Mouse (Mus musculus) 3T3-L1 (cell line): Measurements from ENCODE around the gene Pvr.

Source experiments
- DNase-seq: peaks from one replicate; pipeline ENCODE4 v3.0.0-alpha.2; 2015; ENCODE audit warnings: low read depth, low spot score

Gene Pvr

DNA sequence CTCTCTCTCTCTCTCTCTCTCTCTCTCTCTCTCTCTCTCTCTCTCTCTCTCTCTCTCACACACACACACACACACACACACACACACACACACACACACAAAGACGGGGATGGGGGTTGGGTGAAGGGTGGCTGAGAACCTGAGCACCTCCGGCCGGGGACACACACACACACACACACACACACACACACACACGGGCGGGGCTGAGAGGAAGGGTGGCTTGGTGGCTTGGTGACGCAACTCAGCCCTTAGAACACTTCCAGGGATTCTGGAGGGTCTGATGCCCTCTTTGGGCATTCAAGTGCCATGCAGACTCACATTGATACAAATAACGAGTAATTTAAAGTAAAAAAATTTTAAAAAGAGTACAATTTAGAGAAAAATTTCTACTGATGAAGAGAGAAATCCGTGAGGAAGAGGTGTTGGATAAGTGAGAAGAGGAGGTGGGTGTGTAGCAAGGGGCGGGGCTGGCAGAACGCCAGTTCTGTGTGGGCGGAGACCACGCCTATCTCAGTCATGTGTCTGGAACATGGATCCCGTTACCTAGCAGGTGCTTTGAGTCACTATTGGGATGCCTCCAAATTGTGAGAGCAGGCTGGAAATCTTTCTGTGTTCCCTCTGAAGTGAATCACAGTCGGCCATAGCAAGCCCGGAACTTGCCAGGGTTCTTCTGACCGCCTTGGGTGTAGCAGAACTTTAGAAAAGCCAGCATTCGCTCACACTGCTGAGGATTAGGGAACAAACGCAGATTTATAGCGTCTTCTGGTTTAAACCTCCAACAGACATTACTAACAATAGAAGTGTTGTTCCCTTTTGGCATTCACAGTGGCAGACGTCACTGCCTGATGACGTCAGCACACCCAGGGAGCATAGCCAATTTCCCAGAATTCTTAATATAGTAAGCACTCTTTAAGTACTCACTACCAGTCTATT is 12.2 kb upstream of the Pvr start:
- DNase-seq = peak; percentile 76

DNA sequence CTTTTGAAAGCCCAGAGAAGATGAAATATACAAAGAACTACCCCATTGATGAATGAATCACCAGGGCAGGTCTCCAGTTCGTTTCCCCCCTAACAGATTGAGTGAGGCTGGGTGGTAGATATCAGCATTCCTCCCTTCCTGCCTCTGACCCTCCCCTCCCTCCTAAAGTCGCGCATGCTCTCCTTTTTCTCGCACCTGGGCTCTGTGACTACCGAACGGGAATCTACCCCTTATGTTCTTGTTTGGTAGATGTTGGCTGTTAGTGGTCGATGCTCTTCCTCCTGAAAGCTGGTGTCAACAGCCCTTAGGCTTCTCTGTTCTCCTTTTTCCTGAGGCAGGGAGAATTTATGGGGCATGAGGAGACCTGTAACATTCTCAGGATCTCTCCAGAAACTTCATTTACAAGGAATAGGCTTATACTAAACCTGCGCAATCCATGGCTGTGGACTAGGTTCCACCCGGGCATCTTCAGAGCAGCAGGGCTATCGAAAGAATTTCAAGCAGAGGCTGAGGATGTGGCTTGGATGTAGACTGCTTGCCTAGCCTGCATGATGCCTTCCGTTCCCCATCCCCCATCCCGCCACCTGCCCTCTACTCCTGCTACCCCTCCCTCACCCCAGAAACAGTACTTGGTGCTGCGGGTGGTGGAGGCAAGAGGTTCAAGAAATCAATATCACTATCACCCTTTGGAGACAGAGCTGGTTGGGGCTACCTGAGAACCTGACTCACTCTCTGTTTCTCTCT is 11.3 kb upstream of the Pvr start:
- DNase-seq = no peak

DNA sequence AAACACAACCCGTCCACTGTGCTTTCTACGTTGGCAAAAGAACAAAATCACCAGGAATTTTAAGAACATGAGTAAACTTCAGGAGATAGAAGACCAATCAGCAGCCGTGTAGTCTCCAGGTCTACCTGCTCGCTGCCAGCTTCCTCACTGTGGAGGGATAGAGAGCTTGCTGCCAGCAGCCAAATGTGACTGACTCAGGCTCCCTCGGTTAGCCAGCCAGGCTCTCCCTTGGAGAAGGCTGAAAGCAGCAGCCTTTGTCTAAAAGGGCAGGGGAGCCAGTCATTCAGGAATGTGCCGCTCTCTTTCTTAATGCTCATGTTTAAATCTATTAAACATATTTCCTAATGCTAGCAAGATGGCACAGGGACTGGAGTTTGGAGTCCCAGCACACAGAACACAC is 9.5 kb upstream of the Pvr start:
- peak; percentile 54 for DNase-seq

GRCm38 (mm10) chr7:19928486-19928885 is 7.5 kb upstream of the Pvr start:
- DNase-seq = no peak

GRCm38 (mm10) chr7:19926849-19927480 is 6.0 kb upstream of the Pvr start:
- DNase-seq = peak; percentile 37

DNA sequence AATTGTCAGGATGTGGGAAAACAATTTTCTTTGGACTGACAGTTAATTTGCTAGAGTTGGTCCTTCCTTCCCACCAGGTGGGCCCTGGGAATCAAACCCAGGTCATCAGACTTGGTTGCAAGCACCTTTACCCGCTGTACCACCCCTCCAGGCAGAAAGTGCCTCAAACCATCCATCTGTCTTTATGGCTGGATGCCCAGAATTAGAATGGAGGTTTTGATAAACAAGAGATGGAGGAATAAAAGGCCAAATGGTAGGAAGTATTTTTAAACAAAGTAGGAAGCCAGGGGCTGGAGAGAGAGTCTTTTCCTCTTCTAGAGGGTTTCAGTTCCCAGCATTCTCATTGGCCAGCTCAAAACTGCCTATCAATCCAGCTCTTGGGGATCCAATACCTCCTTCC is 4.4 kb upstream of the Pvr start:
- DNase-seq = no peak

DNA sequence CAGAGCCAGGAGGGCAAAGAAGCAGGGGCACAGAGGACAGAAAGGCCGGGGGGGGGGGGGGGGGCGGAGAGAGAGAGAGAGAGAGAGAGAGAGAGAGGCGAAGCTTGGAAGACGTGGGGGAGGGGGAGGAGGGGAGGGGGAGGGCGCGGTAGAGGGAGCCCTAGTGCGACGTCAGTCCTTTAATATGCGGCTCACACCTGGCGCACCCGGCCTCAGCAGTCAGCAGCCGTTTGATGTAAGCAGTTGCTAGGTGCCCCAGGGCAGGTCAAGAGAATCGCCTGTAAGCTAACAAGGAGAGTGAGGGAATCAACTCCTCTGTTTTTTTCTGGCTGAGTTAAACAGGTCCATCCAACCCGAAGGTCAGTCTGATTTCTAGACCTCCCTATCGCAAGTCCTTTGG is 2.8 kb upstream of the Pvr start:
- no peak for DNase-seq

DNA sequence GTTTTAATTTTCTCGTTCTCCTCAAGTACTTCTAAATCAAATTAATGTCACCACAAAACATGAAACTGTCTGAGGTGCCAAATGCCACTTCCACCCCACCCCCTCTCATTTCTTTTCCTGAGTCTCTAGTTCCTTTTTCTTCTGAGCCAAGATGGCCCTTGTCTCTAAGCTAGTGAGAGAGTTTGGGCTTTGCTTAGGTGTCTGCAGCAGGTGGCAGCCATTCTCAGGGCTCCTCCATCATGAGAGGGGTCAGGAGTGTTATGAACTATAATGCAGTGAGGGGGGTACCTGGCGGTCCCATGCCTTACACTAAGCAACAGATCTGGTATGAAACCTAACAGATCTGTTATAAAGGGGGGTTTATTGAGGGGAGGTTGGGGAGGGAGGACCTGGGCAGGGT is 2.4 kb upstream of the Pvr start:
- DNase-seq = no peak

GRCm38 (mm10) chr7:19920166-19920505 is 824 bp downstream of the Pvr start:
- no peak for DNase-seq

DNA sequence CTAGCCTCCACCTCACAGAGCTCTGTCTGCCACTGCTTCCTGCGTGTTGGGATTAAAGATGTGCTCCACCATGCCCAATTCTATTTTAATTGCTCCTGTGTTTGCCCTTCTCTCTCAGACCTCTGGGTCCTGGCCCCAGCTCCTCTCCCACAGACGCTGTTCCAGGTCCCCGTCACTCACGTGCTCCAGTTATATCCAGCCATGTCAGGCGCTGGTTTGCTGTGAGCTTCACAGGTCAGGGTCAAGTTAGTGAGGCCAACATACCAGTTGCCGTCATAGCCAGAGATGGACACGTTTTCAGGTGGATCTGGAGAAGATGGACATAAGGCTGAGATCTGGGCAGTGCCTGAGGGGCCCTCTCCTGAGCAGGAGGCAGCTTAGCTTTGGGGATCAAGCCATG is 6.4 kb downstream of the Pvr start:
- no peak for DNase-seq

DNA sequence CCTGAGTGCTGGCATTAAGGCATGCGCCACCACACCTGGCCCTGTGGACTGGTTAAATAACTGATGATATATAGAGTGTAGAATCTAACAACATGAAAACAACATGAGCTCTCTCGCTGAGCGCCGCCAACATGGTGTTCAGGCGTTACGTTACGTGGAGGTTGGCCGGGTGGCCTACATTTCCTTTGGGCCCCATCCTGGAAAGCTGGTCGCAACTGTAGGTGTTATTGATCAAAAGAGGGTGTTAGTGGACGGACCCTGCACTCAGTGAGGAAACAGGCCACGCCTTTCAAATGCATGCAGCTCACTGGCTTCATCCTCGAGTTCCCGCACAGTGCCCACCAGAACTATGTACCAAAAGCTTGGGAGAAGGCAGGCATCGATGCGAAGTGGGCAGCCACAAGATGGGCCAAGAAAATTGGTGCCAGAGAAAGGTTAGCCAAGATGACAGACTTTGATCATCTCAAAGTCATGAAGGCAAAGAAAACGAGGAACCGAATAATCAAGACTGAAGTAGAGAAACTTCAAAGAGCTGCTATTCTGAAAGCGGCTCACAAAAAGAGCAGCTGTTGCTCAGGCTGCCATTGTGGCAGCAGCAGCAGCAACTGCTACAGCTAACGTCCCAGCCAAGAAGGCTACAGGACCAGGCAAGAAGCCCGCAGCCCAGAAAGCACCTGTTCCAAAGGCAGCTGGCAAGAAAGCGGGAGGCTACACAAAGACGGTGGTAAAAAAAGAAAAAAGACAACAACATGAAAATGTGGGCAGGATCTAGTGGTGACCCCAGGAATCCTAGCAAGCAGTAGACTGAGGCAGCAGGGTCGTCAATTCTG is 9.1 kb downstream of the Pvr start:
- no peak for DNase-seq

DNA sequence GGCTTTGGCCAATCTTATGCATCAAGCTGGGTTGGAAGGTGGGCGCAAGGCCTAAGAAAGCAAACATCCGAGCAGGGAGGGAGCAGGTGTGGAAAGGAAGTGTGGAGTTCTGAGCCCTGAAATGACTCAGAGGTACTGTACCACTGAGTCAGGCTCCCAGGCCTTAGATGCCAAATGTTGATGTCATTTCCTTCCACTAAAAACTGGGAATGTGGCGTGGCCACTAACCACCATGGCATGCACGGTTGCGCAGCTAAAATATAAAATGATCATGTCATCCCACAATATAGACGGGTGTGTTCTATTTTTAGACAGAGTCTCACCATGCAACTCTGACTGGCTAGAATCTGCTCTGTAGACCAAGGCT is 9.7 kb downstream of the Pvr start:
- peak; percentile 92 for DNase-seq

DNA sequence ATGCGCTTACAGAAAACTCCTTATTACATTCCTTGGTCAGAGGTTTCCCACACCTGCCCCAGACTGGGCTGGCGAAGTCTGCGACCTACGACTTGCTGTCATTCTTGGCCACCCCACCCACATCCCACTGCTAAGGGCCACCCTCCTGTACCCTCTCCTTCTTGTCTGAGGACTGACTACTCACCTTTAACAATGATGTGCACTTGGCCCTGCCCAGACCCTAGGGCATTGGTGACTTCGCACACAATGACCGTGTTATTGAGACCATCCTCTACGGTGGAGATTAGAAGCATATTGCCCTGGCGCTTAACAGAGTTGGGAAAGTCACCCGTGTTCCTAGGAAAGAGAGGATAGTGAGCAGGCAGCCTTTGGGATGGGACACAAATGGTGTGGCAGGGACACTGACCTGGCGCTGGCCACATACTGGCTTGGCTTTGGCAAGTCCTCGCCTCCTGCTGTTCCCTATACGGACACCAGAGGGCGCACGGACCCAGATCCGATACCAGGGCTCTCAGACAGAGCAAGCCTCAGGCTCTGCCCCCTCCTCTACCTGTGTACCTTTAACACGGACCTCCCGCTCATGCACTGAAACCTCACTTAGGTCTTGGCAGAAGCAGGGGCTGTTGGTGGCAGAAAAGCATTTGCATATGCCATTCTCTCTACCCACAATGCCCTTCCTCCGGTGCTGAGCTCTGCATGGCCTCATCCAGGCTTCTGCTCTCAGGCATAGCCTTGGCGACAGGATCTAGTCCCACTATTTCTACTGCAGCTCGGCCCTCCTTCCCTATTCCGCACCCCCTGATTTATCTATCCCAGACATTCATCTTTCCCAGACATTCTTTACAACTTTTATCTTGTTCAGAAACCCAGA is 10.3 kb downstream of the Pvr start:
- DNase-seq = peak; percentile 79

DNA sequence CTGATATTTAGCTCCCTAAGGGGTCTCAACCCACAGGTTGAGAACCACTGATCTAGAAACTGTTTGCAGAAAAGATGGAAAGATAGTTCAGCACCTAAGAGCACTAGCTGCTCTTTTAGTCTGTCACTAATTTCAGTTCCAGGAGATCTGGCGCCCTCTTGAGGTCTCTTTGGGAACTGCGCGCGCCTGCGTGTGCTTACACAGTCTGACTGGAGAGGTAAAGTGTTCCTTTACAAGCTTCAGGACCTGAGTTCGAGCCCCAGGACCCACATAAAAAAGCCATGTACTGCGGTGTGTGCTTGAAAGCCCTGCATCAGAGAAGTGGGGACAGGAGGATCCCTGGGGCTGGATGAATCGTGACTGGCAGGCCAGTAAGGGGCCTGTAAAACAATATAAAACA is 31.1 kb downstream of the Pvr start:
- peak; percentile 50 for DNase-seq

DNA sequence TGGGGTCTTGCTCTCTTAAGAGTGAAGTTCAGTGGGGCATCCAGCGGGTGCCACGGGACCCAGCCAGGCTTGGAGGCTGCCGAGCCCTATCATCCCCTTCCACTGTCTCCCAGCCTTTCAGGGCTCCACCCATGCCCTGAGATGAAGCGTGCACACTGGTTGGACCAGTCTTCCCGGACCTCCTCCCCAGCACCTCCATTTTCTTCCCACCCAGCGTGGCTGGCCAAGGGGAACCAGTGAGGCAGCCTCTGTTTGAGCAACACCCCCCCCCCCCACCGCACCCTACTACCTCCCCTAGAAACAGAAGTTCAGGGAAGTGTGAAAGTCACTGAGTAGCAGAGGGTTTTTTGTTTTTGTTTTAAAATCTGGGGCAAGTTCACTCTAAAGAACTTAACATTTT is 33.1 kb downstream of the Pvr start, which contains the start of gene Ceacam19:
TSS of gene Ceacam19 (minus strand) at position 117 of the 400 bp plus-strand sequence.
- DNase-seq = no peak

GRCm38 (mm10) chr7:19880754-19881153 is 40.2 kb downstream of the Pvr start:
- no peak for DNase-seq

DNA sequence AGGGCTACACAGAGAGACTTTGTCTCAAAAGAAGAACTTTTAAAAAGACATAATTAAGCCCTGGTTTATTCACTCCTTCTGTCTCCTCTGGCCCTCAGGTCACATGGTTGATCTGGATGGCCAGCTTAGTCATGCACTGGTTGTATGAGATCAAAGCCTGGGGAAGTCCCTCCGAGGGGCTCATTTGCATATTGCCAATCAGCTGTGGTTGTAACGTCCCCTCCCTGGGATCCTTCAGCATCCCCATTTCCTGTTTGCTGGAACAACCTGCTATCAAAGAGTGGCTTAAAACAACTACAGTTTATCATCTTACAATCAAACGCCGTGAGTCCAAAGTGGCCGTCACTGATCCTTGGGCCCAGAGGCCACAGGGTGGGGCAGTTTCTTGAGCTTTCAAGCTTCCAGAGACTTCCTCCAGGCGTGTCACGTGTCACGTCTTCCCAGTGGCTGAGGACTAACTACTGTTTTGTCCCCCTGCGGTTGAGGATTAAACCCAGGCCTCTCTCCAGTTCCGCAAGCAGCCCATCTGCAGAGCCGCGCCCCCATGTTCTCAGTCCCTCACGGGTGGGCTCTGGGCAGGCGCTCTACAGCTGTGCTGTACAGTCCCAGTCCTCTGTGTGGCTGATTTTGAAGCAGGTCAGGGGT is 44.1 kb downstream of the Pvr start:
- DNase-seq = peak; percentile 53

DNA sequence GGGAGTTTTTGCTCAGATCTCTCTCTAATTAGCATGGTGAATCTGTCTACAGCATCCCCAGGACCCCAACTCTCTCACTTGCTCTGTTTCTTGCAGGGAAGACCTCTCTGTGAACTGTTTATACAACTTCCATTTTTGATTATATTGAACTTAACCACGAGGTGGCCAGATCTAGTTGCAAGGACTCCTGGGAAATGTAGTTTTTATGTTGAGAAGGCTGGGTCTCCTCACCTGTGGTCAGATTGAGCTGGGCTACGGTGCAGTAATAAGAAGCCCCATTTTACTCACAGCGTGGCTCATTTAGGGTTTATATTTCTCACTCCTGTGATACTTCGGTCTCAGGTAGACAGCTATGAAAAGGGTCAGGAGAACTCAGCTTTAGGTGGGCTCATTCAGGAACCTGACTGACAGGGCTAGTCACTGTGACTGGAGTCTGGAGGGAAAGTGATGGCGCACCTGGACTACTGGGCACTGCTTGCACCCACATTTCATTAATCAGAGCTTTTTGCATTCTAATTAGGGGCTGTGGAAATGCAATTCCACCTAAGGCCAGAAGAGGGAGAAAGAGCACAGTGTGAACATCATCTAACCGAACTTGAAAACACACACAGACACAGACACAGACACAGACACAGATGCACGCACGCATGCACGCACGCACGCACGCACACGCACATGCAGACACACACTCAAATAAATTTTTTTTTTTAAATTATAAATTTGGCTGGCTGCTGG is 44.8 kb downstream of the Pvr start:
- DNase-seq = peak; percentile 70

DNA sequence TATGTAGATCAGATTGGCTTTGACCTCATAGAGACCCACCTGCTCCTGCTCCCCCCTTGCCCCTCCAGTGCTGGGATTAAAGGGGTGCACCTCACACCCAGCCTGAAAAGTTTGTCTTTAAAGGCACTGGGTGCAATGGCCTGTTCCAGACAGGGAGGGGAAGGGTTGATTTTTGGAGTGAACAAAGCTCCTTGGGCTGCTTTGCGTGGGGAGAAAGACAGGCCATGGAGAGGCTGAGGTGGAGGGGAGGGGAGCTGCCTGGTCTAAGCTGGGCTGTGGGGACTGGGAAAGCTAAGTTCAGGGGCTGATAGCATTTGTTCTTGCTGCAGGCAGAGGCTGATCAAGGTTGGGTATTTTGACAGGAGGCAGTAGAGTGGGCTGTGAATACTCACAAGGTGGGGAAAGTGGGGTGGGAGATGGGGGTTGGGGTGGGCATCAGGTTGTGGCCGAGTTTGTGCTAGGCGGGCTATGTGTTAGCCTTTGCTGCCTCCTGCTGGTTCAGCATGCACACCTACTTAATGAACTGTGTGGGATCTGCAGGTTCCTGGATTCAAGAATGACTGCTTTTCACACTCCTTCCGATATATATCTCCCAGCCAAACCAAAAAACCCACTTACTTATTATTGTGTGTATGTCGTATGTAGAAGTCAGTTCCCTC is 48.9 kb downstream of the Pvr start:
- peak; percentile 49 for DNase-seq
